Mouse (Mus musculus) left cerebral cortex, postnatal 14 days (tissue): ENCODE measurements at regions not wholly inside any gene's neighbourhood (a gene's known extent, or its start where the extent isn't known, plus 50 kb on each side); places are given as distances from the start of the nearest gene placed in this dataset.

ENCODE experiments used
- DNase-seq, 2 experiments: peaks; one replicate each; pipeline ENCODE4 v3.0.0; 2021 to 2022; ENCODE audit warnings: low spot score in 2 of 2, mixed read lengths in 1 of 2
- intact Hi-C: fragments of 180-260 bp; cut with DNase I; formaldehyde crosslinking; loops from one replicate; pipeline ENCODE4 v1.15.1; 2025

DNA sequence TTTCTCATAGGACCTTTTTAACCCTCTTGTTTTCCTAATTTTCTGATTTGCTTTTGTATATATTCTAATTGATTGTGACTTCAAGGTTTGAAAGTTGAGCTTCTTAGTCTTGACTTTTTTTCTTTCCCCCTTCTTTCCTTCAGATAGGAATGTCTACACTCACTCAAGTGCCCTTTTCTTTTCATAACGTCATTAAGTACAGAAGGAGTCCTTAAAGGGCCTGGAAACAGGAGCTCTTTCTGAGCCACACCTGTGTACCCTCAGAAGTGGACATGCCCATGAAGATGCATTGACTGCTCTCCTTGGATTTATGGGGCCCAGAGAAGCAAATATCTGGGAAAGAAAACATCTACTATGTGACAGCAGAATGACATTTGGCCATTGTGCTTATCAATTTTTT, 2141.0 kb downstream of the 9330182O14Rik start:
- DNase-seq = no peak
- intact Hi-C loops = no loop called here

DNA sequence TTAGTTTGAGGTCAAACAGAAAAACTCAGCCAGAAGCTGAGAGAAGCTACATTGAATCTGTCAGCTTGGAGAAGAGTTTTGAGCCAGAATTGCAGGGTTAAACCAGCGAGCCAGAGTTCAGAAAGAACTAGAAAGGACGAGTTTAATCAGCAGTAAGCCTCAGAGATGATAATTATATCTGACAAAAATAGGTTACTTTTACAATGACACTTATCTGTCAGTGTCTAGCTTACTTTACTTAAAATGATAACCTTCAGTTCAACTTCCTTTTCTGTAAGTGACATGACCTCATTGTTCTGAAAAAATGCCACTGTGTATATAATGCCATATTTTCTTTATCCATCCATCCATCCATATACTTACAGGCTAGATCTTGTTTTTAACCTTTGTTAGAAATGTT, 2143.1 kb downstream of the 9330182O14Rik start:
- intact Hi-C loops = no loop called here
- no peak for DNase-seq

DNA sequence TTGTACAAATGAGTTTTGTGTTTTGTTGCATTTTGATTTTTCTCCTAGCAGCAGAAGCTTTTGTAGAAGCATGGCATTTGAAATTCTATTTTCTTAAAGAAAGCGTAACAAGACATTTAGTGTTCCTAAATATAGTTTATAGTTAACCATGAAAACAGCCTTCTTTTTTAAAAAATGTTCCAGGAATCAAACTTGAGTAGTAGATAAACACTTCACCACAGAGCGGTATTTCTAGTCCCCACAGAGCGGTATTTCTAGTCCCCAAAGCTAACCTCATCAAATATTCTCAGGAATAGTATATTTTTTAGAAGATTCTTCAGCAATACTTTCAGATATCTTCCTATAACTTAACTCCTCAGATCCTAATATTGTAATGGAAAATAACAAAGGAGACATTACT, 2146.6 kb downstream of the 9330182O14Rik start:
- intact Hi-C loops = no loop called here
- no peak for DNase-seq

DNA sequence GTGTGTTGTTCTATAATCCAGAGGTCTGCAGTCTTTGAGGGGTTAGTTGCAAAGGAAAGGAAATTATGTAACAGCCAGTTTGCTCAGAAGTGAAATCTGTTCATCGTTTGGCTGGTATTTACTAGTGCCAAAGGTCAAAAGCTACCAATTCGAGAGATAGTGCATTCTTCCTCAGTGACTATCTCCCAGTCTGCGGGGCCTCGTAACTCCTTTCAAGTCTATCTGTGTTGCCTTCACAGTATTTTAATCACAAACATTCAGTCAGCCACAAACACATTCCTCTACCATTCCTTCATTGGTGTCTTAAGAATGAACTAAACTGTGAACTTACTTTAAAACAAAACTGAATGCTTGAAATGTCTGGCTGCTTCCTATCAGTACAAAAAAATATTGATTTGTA, 2162.2 kb downstream of the 9330182O14Rik start:
- no peak for DNase-seq
- intact Hi-C loops = no loop called here

DNA sequence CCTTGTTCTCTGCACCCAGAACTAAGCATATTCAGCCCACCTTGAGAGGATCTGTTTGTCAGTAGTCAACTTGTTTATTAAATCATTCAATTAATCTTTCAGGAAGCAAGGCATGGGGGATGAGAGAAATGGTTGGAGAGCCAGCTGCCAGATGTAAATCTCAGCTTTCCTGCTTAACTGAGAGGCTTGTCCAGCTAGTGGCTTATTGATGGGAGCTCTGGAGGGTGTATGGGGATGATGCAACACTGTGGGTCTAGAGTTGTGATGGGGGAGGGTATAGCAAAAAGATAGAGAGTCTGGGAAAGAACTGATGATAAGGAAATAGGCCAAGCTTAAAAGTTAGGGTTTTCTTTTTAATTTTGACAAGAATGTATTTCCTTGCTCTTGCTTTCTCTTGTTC, 2163.3 kb downstream of the 9330182O14Rik start:
- intact Hi-C loops = no loop called here
- DNase-seq = no peak

DNA sequence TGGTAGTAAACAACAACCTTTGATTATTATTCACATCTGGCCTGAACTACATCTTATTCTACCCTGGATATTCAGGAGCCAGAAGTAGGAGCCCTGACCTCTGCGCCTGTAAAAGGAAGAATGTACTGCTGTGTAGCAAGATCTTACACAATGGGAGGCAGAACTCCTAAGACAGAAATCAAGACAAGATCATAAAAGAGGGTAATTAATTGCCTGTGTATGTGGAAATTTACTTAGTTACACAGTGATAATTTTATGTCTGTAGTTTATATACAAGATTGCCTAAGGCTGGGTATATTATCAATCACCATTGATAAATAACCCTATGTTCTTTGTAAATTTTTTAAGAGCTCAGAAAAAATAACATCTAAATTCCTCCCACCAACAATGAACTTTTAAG, 2167.8 kb downstream of the 9330182O14Rik start:
- intact Hi-C loops = no loop called here
- DNase-seq = no peak

DNA sequence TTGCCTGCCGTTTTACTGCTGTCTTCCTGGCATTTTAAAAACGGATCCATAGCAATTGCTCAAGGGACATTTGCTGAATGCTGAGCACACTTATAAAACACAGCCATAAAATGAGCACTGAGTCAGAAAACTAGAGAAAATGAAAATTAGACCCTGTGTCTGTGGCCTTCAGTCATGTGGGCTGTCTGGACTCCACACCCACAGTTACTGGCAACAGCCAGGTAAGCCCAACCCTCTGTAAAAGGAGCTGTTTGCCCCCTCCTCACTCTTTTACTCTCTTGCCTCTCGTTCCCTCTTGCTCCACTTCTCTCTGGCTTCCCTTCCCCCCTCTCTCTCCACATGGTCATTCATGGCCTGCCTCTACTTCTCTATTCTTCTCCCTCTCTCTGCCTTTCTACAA, 2169.9 kb downstream of the 9330182O14Rik start:
- intact Hi-C loops = no loop called here
- DNase-seq = no peak

DNA sequence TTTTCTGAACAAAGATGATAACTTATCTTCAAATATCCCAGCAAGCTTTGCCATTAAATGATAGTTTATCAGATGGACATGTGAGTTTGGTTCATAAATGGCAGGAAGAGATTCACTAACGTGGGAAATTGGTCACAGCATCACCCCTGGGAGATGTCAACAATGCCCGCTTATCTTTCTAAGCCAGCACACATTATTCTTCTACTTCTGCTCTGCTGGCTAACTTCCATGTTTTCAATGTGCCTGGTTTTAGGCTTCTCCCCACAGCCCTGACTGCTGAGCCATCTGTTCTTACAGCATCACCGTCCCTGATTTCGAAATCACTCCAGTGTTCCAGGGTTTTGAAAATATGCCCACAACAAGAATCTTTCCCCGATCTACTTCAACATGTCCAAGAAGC, 2175.4 kb downstream of the 9330182O14Rik start:
- intact Hi-C loops = no loop called here

DNA sequence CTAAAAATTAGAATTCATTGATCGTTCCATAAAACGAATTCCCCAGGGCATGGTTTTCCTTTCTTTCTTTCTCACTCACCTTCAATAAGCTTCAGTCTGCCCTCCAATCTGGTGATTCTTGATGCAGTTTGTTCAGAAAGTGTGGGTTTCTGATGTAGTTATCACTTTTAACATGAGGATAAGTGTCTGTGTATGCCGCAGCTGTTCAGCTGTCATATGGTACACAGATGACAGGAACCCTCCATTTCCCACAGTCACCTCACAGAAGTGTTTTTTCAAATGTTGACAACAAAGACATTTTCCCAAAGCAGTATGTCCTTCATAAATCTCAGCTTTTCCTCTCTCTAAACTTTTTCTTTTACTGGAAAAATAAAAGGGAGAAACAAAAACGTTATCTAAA, 2177.0 kb downstream of the 9330182O14Rik start:
- intact Hi-C loops = no loop called here
- DNase-seq = no peak

More for the DNA sequence above, 2175.4 kb downstream of the 9330182O14Rik start:
- peak; percentile 27 to 31 for DNase-seq

DNA sequence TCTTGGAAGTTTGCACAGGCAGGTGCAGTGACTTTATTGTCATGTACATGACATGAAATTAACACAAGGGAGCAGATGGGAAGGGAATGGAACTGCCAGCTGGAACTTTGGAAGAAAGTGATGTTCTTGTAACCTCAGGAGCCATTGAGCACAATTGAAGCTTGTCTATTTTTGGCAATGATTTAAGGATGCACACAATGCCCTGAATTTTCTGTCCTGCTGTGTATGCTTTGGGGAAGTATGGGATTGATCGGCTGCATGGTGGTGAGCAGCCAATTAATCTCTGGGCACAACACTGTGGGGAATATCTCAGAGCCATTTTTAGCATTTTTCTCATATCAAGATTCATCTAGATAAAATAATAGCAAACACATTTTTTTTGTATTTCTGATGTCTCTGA, 2186.2 kb downstream of the 9330182O14Rik start:
- no peak for DNase-seq
- intact Hi-C loops = no loop called here

DNA sequence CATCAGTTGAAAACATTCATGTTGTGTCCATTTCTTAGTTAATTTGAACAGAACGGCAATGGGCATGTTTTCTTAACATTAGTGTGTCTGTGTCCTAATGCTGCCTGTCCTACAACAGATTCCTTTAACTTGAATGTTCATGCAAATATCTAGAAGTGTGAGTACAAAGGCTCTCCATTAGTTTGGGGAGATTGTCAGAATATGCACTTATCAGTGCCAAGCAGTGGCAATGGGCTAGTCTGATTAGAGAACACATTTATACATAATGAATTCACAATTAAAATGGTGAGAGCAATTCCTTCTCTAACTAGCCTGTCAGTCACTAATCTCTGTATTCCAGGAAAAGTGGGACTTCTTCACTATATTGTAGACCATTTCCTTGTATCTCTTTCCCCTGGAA, 2188.8 kb downstream of the 9330182O14Rik start:
- intact Hi-C loops = no loop called here
- DNase-seq = no peak

DNA sequence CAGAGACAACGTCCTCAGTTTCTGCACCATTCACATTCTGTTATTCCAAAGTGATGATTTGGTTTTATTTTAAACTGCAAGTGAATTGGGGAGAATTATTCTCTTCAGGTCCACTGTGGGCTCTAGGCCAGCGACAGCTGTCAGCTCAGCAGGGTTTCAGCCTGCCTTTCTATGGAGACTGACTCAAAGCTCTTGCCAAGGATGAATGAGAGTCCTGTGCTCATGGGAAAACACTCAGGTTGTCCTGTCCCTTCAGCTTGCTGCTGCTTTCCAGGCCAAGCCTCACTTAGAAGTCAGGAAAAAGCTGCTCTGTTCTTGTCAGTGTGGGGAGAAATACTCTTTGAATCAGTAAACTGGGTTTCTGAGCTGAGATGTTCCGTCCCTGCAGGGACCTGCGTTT, 2191.1 kb downstream of the 9330182O14Rik start:
- peak; percentile 17 to 21 for DNase-seq
- intact Hi-C loops = no loop called here

DNA sequence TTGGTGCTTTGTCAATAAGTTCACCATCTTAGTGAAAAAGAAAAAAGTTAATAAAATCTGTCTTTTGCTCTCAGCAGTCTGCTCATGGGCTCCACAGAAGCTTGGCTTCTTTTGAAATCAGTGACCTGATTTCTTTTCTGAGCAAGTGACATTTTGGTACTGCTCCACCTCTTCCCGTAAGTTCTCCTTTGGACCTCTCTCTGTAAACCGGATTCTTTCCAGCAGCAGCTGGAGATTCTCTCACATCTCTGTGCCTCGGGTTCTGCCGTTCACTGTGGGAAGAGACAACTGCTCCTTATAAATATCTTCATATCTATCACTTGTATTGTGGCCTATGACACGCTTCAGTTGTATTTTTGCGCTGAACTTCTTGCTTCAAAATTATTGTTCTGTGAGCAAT, 2194.4 kb downstream of the 9330182O14Rik start:
- intact Hi-C loops = no loop called here
- no peak for DNase-seq

DNA sequence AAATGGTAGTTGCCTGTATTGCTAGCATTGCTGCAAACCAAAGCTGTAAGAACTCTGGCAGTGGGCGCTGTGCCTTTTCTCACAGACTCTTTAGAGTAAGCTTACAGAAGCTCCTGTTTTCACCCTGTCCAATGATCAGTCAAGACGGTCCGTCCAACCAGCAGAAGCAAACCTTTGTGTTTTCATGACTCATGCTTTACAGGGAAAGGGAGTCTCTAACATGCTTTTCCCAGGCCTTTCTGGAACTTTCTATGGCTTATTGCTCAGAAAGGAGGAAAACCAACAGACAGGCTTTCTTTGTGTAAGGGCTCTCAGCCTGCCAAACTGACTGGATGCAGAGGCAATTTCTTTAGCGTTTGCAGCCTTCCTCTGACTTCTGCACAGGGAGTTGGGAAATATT, 2195.6 kb downstream of the 9330182O14Rik start:
- intact Hi-C loops = no loop called here
- DNase-seq = no peak

DNA sequence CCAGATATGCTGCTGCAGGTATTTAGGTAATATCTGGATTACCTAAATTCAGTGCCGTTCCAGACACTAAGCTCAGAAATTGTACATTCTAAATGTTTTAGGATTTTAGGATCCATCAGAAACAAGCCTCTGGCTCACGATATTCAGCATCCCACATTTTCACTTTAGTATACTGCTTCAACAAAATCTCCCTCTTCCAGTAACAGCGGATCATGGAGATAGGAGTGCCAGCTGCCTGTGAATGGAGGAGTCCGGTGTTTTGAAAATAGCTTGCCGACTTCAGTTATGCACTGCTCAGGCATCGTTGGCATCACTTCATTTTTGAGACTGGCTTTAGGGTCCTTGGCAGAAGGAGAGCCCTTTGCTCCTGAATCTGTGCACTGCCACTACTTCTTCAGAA, 2199.5 kb downstream of the 9330182O14Rik start:
- DNase-seq = no peak
- intact Hi-C loops = no loop called here

DNA sequence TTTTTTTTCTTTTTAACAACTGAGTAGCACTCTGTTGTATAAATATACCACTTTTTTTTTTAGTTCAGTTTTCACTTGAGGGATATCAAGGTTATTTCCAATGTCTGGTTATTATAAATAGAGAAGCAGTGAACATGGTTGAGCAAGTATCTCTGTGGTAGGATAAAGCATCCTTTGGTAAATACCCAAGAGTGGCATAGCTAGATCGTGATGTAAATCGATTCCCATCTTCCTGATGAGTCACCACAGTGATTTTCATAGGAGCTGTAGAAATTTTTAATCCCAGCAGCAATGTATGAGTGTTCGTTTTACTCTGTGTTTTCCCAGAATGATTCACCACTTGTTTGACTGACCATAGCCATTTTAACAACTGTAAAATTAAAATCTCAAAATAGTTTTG, 2212.0 kb downstream of the 9330182O14Rik start:
- no peak for DNase-seq
- intact Hi-C loops = no loop called here

DNA sequence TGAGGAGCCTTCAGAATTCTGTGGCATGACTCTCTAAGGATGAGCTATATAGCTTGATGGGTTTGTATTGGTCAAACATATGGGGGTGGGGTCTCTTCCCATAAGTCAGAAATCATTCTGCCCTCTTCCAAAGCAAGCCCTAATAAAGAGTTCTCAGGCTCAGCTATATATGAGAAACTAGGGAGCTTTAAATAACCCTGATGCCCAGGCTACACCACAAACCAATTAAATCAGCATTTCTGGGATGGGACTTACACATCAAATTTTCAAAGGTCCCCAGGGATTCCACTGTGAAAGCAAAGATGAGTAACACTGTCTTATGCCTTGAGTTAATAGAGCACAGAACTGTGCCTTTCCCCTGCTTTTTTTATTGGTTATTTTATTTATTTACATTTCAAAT, 2227.7 kb downstream of the 9330182O14Rik start:
- no peak for DNase-seq
- intact Hi-C loops = no loop called here

DNA sequence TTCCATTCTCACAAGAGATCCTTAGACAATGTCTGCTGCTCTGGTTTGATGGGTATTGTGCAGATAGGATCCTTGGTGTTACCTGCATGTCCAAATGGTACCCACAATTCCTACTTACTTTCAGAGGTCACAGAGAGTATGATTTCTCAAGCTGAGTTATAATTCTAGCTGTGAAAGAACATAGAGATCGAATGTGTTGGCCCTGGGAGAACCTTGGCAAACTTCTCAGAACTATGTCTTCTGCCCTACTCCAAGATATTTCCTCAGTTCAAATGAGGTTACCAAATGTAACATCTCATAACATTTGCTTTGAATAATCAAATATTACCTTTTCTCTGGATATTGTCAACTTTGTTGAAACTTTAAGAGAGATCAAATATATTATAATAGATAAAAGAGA, 2230.8 kb downstream of the 9330182O14Rik start:
- no peak for DNase-seq
- intact Hi-C loops = no loop called here

DNA sequence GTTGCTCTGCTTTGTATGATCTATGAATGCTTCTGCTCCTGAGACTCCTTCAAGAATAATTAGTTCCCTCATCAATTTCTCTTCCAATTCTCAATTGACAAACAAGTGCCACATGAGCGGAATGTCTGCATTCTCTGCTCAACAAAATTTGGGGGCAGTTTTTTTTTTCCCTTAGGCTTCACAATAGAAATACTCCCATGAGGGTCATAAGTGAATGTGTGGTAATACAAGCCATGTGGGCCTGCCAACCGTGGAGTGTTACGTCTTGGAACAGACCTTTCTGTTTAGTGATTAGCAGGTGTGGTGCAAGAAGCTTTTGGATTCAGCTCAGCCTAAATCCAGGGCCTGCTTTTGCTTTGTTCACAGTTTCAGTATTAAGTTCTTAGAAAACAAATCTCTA, 2232.6 kb downstream of the 9330182O14Rik start:
- no peak for DNase-seq
- intact Hi-C loops = no loop called here

DNA sequence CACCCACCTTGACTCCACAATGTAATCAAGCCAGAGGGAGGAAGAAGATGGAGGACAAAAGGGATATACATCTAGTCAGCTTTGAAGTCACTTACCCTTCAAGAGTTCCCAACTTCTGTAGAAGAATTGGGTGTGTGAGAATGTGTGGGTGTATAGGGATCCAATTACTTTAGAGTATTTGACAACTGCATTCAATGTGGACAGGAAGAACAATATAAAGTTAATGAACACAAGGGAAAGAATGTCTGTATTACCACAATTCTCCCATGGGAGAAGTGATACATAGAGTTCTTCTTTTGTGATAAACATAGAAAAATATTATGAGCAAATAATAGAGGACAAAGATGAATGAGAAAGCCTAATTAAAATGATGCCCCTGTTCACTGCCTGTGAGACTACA, 2235.4 kb downstream of the 9330182O14Rik start:
- no peak for DNase-seq
- intact Hi-C loops = no loop called here

DNA sequence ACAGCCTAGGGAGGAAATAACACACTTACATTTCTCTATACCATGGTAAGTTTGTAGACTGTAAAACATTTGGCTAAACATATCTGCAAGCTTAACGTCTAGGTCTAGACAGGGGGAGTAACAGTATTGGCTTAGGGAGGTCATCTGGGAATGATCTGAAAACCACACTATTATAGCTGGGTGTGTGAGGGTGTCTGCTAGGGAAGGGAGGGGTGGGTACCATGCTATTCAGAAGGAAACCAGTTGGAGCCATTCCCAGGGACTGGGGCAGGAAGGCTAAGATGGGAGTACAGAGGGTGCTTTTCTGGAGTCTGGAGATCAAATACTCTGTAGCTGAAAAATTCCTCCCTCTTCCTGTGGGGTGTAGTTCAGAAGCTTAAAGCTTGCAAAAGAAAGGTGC, 2235.9 kb downstream of the 9330182O14Rik start:
- no peak for DNase-seq
- intact Hi-C loops = no loop called here

DNA sequence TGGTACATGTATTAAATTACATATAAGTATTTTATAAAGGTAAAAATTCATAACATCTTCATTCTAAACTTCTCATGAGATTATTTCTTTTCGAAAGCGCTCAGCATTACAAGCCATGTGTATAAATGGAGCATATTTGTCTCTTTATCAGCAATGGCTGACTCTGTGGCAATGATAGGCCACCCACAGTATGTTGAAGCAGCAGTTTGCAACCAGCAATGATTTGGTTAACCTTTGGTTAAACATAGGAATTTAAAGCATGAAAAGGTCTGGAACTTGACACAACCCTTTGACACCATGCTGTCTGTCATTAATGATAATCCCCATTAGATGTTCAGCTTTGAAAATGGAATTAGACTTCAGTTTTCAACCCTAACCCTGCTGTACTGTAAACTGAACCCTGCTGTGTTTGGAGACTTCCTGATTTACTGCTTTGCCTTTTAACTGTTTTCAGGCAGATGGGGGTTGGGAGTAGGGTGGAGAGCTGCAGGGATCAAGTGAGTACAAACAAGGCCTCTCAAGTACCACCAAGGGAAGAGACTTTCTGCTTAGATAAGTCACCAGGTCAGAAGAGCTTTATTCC, 2238.6 kb downstream of the 9330182O14Rik start:
- DNase-seq = no peak
- intact Hi-C loops = no loop called here
